Mouse (Mus musculus) CH12.LX (cell line): Measurements from ENCODE around the gene Rps3. TPM values are rescaled to one million over a fixed set of nuclear protein-coding genes. Genes with fewer than 3 reads are reported as not detected.

Experiments used
- DNase-seq: peaks from one replicate; pipeline ENCODE4 v3.0.0-alpha.2; 2013; ENCODE audit errors: extremely low read depth
- H3K27ac ChIP-seq: 2 replicates; pipeline ENCODE4 v1.5.1; 2012; ENCODE audit warnings: low read depth, mild to moderate bottlenecking, control low read depth, moderate library complexity; ENCODE audit not compliant: insufficient read depth
- H3K27me3 ChIP-seq: replicated peaks from 2 replicates; pipeline ENCODE3; 2012; ENCODE audit warnings: inconsistent platforms
- H3K36me3 ChIP-seq, 2 experiments: replicated peaks in 1 of 2; 2 replicates each; pipeline versions ENCODE3 to v1.6.1; 2012; ENCODE audit warnings: inconsistent platforms in 1 of 2, low read length in 1 of 2, mild to moderate bottlenecking in 1 of 2, mixed read lengths in 1 of 2, moderate library complexity in 1 of 2; ENCODE audit not compliant: control insufficient read depth in 1 of 2, insufficient read depth in 1 of 2
- H3K4me1 ChIP-seq, 2 experiments: 2 replicates each; pipeline ENCODE4 v1.6.1; 2012; ENCODE audit warnings: inconsistent platforms in 1 of 2, moderate library complexity in 1 of 2; ENCODE audit not compliant: insufficient read depth in 2 of 2, control insufficient read depth in 1 of 2
- H3K4me2 ChIP-seq: 2 replicates; pipeline ENCODE4 v1.6.1; 2012; ENCODE audit warnings: low read depth, mild to moderate bottlenecking, control low read depth; ENCODE audit not compliant: poor library complexity, insufficient read depth, severe bottlenecking
- H3K4me3 ChIP-seq, 3 experiments: fragments of 150-350 bp in 1 of 3; sonication (generic) in 1 of 3; replicated peaks in 1 of 3; 2 replicates each; pipeline versions ENCODE3 to v1.5.1; 2011 to 2012; ENCODE audit warnings: low read depth in 2 of 3, low read length in 2 of 3, mild to moderate bottlenecking in 2 of 3, moderate library complexity in 2 of 3, control low read depth in 1 of 3, improper control_type of control experiment in 1 of 3, inconsistent platforms in 1 of 3, mixed read lengths in 1 of 3; ENCODE audit not compliant: poor library complexity in 1 of 3
- H3K79me2 ChIP-seq: replicated peaks from 2 replicates; pipeline ENCODE4 v1.6.1; 2012; ENCODE audit warnings: mild to moderate bottlenecking, moderate library complexity; ENCODE audit not compliant: control insufficient read depth, poor library complexity, insufficient read depth, severe bottlenecking; ENCODE audit errors: extremely low read depth
- H3K9ac ChIP-seq: 2 replicates; pipeline ENCODE4 v1.6.1; 2012; ENCODE audit warnings: low read depth, mild to moderate bottlenecking, control low read depth, moderate library complexity; ENCODE audit not compliant: insufficient read depth
- H3K9me3 ChIP-seq: replicated peaks from 2 replicates; pipeline ENCODE3; 2012; ENCODE audit warnings: low read length, inconsistent platforms, mixed read lengths
- BHLHE40 ChIP-seq: IDR thresholded peaks from 2 replicates; pipeline ENCODE4 v1.6.1; 2011; ENCODE audit warnings: mild to moderate bottlenecking, low read depth, low read length, improper control_type of control experiment
- CHD2 ChIP-seq: IDR thresholded peaks from 2 replicates; pipeline ENCODE4 v1.6.1; 2011; ENCODE audit warnings: low read length, improper control_type of control experiment
- E2F4 ChIP-seq: IDR thresholded peaks from 2 replicates; pipeline ENCODE4 v1.6.1; 2011; ENCODE audit warnings: low read depth, low read length, improper control_type of control experiment; ENCODE audit not compliant: insufficient replicate concordance
- EP300 ChIP-seq: IDR thresholded peaks from 2 replicates; pipeline ENCODE4 v1.6.1; 2011; ENCODE audit warnings: low read length, improper control_type of control experiment
- GABPA ChIP-seq: IDR thresholded peaks from 2 replicates; pipeline ENCODE4 v1.6.1; 2012; ENCODE audit warnings: low read depth, low read length, improper control_type of control experiment, inconsistent platforms; ENCODE audit not compliant: insufficient replicate concordance
- HCFC1 ChIP-seq: IDR thresholded peaks from 2 replicates; pipeline ENCODE4 v1.6.1; 2012; ENCODE audit warnings: low read depth, mild to moderate bottlenecking, inconsistent platforms, low read length, improper control_type of control experiment
- JUND ChIP-seq: conservative IDR thresholded peaks from 2 replicates; pipeline ENCODE4 v1.6.1; 2011; ENCODE audit warnings: low read depth, low read length, improper control_type of control experiment
- MEF2A ChIP-seq: IDR thresholded peaks from 2 replicates; pipeline ENCODE4 v1.6.1; 2014; ENCODE audit warnings: low read depth, mild to moderate bottlenecking, inconsistent platforms, low read length, improper control_type of control experiment, borderline replicate concordance
- MYC ChIP-seq: IDR thresholded peaks from 2 replicates; pipeline ENCODE4 v1.6.1; 2011; ENCODE audit warnings: low read depth, mild to moderate bottlenecking, improper control_type of control experiment, low read length
- NELFE ChIP-seq: IDR thresholded peaks from 2 replicates; pipeline ENCODE4 v1.6.1; 2011; ENCODE audit warnings: low read depth, low read length, improper control_type of control experiment
- NRF1 ChIP-seq: IDR thresholded peaks from 2 replicates; pipeline ENCODE4 v1.6.1; 2014; ENCODE audit warnings: low read depth, mild to moderate bottlenecking, inconsistent platforms, low read length, improper control_type of control experiment, moderate library complexity
- POLR2A ChIP-seq: IDR thresholded peaks from 2 replicates; pipeline ENCODE4 v1.6.1; 2011; ENCODE audit warnings: low read depth, mild to moderate bottlenecking, improper control_type of control experiment, low read length
- POLR2AphosphoS2 ChIP-seq: IDR thresholded peaks from 2 replicates; pipeline ENCODE4 v1.6.1; 2011; ENCODE audit warnings: low read depth, low read length, improper control_type of control experiment
- RAD21 ChIP-seq: IDR thresholded peaks from 2 replicates; pipeline ENCODE4 v1.6.1; 2011; ENCODE audit warnings: low read depth, mild to moderate bottlenecking, low read length, improper control_type of control experiment, moderate library complexity
- SIN3A ChIP-seq: IDR thresholded peaks from 2 replicates; pipeline ENCODE4 v1.6.1; 2012; ENCODE audit warnings: low read length, improper control_type of control experiment, inconsistent platforms
- SMC3 ChIP-seq: IDR thresholded peaks from 2 replicates; pipeline ENCODE4 v1.6.1; 2011; ENCODE audit warnings: low read depth, low read length, improper control_type of control experiment
- TBP ChIP-seq: conservative IDR thresholded peaks from 2 replicates; pipeline ENCODE4 v1.6.1; 2011; ENCODE audit warnings: low read depth, low read length, improper control_type of control experiment
- TCF12 ChIP-seq: IDR thresholded peaks from 2 replicates; pipeline ENCODE4 v1.6.1; 2014; ENCODE audit warnings: low read depth, mild to moderate bottlenecking, inconsistent platforms, low read length, improper control_type of control experiment
- USF1 ChIP-seq: IDR thresholded peaks from 2 replicates; pipeline ENCODE4 v1.6.1; 2014; ENCODE audit warnings: low read depth, mild to moderate bottlenecking, inconsistent platforms, low read length, improper control_type of control experiment
- ZC3H11A ChIP-seq: IDR thresholded peaks from 2 replicates; pipeline ENCODE4 v1.6.1; 2012; ENCODE audit warnings: low read depth, mild to moderate bottlenecking, inconsistent platforms, low read length, improper control_type of control experiment
- ZMIZ1 ChIP-seq: IDR thresholded peaks from 2 replicates; pipeline ENCODE4 v1.6.1; 2012; ENCODE audit warnings: low read depth, mild to moderate bottlenecking, inconsistent platforms, low read length, improper control_type of control experiment
- ZNF384 ChIP-seq: IDR thresholded peaks from 2 replicates; pipeline ENCODE4 v1.6.1; 2012; ENCODE audit warnings: low read depth, low read length, improper control_type of control experiment, inconsistent platforms
- dilution Hi-C: fragments of 300-500 bp; cut with MboI; formaldehyde crosslinking; loops from 2 replicates; pipeline ENCODE4 v1.14.3; 2020; ENCODE audit warnings: low sequenced_read_pairs; ENCODE audit not compliant: extremely low pct_unique_long_range_greater_than_20kb, extremely low pct_ligation_motif_present
- in situ Hi-C: fragments of 300-500 bp; cut with MboI; formaldehyde crosslinking; loops from 3 replicates; pipeline ENCODE4 v1.14.3; 2019; ENCODE audit warnings: low sequenced_read_pairs, low pct_ligation_motif_present, low pct_unique_long_range_greater_than_20kb, mixed read lengths
- polyA plus RNA-seq: library from polyadenylated mRNA; unstranded; fragments of >175 nt; gene quantifications from 2 replicates; pipeline ENCODE4 v1.2.1, GENCODE M21; 2012; ENCODE audit warnings: low read depth; ENCODE audit not compliant: insufficient read length
- total RNA-seq, 2 experiments: library from RNA; depleted of rRNA; stranded (reverse); fragments of 300-350 nt in 1 of 2; fragments of >200 nt in 1 of 2; gene quantifications; 2 replicates each; pipeline ENCODE4 v1.2.3; 2012 to 2014

The Rps3 gene
- total and polyA plus RNA-seq, 3 experiments: 1,738 to 3,699 (median 2,320) TPM

DNA sequence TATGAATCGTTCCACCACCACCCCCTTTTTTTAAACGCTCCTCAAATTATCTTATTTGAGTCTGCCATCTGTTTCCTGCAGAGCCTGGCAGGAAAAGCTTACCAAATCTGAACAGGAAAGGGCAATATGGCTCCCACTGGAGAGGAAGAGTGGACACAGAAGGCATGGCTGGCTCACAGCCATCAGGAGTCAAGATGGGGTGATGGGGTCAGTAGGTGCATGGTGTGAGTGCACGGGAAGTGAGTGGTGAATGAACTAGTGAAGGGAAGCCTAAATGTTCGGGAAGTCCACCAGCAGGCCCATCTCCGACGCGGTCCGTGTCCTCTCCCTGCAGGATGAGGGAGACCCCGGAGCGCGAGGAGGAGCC, 15.6 kb downstream of the Rps3 start:
- dilution Hi-C loops: no loop called here
- H3K4me1 ChIP-seq: peaks cover 9 to 12% of the 10 kb centered on the region in 2 experiments; a peak in 3 of 4 replicates
- no peak overlapping the region for H3K4me3 ChIP-seq
- H3K9ac ChIP-seq: no peak overlapping the region
- no peak overlapping the region for H3K4me2 ChIP-seq
- no peaks in the 10 kb centered on the region; the same call in 1 of the 2 replicates for H3K79me2 ChIP-seq
- in situ Hi-C loops: no loop called here
- peaks cover 16 to 65% of the 10 kb centered on the region in 2 experiments for H3K36me3 ChIP-seq
- TF ChIP-seq ZNF384 (no peak), ZC3H11A (no peak), TCF12 (no peak), NRF1 (no peak), TBP (no peak), BHLHE40 (no peak), RAD21 (no peak), ZMIZ1 (no peak), MYC (no peak)
- TF ChIP-seq, all 38 proteins: peak for 0
- DNase-seq: no peak
- H3K27ac ChIP-seq: no peak overlapping the region
- no peaks in the 10 kb centered on the region for H3K27me3 ChIP-seq
- H3K9me3 ChIP-seq: peaks cover 13% of the 10 kb centered on the region

- Histone ChIP-seq H3K36me3 (peaks cover 11 to 58% of the 10 kb centered on the region in 2 experiments), H3K4me3 (no peak within 1 kb of the TSS), H3K4me1 (peaks cover 7 to 12% of the 10 kb centered on the region in 2 experiments; a peak in 3 of 4 replicates), H3K9ac (no peak within 1 kb of the TSS), H3K4me2 (no peak within 1 kb of the TSS), H3K9me3 (peaks cover 13% of the 10 kb centered on the region), H3K27ac (no peak within 1 kb of the TSS), H3K79me2 (no peaks in the 10 kb centered on the region; the same call in 1 of the 2 replicates), H3K27me3 (no peaks in the 10 kb centered on the region)
- dilution Hi-C loops (no loop called here), in situ Hi-C loops (no loop called here)
- DNase-seq: no peak
- TF ChIP-seq E2F4 (no peak), CHD2 (no peak), MEF2A (no peak), EP300 (no peak), SMC3 (no peak), NRF1 (no peak), GABPA (no peak), NELFE (no peak), SIN3A (no peak), JUND (no peak), BHLHE40 (no peak), POLR2A (no peak), USF1 (no peak), HCFC1 (no peak), TBP (no peak), POLR2AphosphoS2 (no peak)
Measured at GRCm38 (mm10) chr7:99465811-99466210, 17.7 kb downstream of the Rps3 start, which contains the start of gene Klhl35. Gene Klhl35, plus strand, starts transcription at chr7:99466004.
